Mouse (Mus musculus): ENCODE results near the gene Rilpl1.
"Not testable (repeated sequence)": the region's sequence is repeated elsewhere in the genome, so short reads cannot be mapped to it uniquely, and the experiment has no call there.

Gene Rilpl1

GRCm38 (mm10) chr5:124493455-124493854, 37.7 kb downstream of the Rilpl1 start:
- DNase-seq (ENCODE audit: low read depth, low spot score) = no peak

DNA sequence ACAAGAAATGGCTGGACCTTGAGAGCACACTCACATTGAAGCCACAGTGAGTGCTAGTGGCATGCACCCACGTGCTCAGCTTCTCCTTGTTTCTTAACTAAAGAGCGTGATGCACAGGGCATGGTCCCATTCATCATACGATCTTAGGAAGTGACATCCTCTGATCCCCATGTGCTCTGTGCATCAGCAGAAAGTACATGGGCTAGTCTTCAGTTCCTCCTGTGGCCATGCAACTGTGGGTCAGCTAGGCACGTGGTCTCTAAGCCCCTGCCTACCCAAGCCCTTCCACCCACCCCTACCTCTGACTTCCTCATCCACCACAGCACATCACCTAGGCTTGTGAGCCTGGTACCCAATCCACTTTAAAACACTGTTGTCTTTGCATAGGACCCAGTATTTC, 38.6 kb downstream of the Rilpl1 start:
- no peak for DNase-seq (ENCODE audit: low read depth, low spot score)

GRCm38 (mm10) chr5:124491732-124492131, 39.5 kb downstream of the Rilpl1 start:
- DNase-seq (ENCODE audit: low read depth, low spot score) = no peak

DNA sequence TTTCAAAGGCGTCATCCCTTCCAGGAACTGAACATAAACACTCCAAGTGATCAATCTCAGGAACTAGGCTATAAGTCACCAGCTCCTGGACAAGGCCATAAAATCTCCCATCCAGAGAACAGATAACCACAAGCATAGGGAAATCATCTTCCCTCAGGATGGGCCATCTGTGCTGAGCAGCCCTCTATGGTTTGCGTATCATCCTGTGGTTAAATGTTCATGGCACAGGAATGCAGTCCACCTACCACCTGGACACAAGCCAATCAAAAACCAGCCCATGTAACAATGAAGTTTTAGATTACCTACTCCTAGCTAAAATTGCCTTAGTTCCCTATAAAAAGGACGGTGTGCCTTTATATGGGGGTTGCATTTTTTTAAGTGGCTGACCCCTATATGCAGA, 42.3 kb downstream of the Rilpl1 start:
- no peak for DNase-seq (ENCODE audit: low read depth, low spot score)

DNA sequence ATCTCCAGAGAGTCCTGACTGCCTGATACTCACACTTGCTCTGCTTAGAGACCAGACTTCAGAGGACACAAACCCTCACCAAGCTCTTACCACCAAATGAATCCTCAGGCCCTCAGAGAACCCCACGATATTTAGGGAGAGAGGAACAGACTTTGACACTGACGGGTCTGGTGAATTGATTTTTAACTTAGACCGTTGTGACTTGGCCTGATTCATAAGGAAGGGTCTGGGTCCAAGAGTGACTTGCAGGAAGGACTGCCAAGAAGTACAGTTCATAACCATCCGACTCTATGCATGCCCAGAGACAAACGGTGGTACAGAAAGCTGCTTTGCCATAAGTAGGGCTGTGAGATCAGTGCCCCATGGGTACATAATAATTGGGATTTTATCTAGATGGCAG, 45.5 kb downstream of the Rilpl1 start:
- no peak for DNase-seq (ENCODE audit: low read depth, low spot score)

DNA sequence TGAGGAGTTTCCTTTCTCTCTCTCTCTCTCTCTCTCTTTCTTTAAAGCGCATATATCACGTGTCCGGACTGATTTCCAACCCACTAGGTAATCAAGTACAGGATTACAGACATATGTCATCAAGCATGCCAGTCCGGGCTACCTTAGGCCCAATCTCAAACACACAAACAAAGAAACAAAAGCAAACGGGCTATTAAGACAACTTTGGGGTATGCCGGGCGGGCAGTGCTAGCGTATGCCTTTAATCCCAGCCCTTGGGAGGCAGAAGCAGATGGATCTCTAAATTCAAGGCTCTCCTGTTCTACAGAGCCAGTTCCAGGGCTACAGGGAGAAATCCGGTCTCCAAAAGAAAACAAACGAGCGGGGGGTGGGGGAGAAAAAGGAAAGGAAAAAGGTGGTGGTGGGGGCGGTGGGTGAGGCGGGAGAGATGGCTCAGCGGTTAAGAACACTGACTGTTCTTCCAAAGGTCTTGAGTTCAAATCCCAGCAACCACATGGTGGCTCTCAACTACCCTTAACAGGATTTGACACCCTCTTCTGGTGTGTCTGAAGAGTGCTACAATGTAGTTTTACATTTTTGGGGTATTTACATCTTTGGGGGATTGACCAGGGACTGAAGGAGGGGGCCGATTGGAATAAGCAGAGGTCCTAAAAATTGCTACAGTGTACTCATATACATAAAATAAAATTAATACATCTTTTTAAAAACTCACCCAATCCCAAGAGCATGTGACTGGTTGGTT, 47.4 kb downstream of the Rilpl1 start:
- no peak for DNase-seq (ENCODE audit: low read depth, low spot score)

DNA sequence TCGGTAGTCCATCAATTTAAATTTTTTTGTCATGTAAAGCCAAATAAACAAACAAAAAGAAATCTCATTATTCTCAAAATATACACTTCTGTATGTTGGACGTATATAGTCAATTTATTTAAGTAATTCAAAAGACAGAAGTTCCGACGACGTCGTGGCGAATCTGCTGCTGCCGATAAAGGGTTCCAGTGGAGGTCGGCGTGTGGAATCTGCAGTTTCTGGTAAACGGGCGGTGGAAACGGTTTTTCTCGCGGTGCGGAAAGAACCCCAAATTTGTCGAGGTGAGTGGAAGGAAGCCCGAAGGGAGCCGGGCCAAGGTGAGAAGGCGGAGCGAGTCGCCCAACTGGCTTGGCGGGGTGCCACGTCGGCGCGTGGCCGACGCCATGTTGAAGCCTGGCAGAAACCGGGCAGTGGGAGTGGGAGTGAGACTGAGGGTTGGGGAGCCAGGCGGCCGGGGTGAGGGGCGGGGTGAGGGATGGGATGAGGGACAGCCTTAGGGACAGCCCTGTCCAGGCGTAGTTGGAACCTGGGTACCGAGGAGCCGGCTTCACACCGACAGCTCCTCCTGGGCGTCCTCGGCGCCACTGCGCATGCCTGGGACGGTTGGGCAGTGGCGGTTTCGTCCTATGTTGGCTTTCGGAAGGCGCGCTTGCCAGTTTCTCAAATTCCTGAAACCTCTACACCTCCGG, 48.1 kb downstream of the Rilpl1 start, which contains the start of gene Snrnp35:
Gene Snrnp35 (plus strand): TSS at position 169 of the 689 bp plus-strand sequence.
- peak; percentile 91 for DNase-seq (ENCODE audit: low read depth, low spot score)

GRCm38 (mm10) chr5:124482436-124482965, 48.7 kb downstream of the Rilpl1 start:
- no peak for DNase-seq (ENCODE audit: low read depth, low spot score)

DNA sequence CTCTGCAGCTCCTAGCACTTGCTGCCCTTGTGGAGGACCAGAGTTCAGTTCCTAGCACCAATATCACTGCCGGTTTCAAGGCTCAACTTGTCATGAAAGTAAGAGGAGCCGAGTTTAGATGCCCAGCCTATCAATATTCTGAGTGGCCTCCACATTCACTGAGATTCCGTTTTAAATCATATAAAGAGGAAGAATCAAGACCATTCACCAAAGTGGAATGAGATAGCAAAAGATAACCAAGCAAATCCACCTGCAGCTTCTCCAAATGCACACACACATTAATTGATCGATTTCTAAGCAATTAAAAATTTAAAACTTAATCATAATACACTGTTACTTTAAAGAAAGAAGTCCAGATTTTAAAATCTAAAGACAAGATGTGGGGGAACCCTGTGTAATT, 49.5 kb downstream of the Rilpl1 start:
- DNase-seq (ENCODE audit: low read depth, low spot score) = no peak

DNA sequence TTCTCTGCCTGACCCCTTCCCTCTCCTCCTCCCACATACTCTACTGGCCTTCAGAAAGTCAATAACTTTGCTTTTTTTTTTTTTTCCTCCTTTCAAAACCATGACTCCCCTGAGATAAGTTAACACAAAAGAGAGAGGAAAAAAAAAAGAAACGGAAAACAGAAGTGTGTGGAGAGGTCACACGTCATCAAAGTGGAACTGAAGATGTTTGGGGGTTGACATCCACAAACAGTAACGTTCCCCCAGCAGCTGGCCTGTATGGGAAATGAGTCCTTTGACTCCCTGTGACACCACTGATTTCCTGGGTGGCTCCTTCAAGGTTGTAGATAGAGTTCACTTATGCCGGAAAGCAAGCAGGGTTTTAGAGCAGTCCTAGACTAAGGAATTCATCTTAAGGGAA, 51.1 kb downstream of the Rilpl1 start:
- no peak for DNase-seq (ENCODE audit: low read depth, low spot score)

DNA sequence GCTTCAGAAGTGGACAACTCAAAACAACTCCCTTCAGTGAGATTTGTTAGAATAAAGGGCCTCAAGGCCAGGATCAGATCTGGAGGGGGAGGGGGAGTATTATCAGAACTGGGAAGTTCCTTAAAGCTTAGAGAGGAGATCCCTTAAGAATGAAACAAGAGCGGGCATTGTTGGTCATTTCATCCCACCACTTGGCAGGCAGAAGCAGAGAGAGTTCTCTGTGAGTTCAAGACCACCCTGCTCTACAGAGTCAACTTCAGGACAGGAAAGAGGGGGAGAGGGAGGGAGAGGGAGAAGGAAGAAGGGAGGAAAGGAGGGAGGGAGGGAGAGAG, 52.4 kb downstream of the Rilpl1 start:
- DNase-seq (ENCODE audit: low read depth, low spot score) = no peak

GRCm38 (mm10) chr5:124470591-124471171, 60.5 kb downstream of the Rilpl1 start:
- DNase-seq (ENCODE audit: low read depth, low spot score) = no peak

- no peak for DNase-seq (ENCODE audit: low read depth, low spot score)
These were observed 61.7 kb downstream of the Rilpl1 start for GRCm38 (mm10) chr5:124469486-124469885.

DNA sequence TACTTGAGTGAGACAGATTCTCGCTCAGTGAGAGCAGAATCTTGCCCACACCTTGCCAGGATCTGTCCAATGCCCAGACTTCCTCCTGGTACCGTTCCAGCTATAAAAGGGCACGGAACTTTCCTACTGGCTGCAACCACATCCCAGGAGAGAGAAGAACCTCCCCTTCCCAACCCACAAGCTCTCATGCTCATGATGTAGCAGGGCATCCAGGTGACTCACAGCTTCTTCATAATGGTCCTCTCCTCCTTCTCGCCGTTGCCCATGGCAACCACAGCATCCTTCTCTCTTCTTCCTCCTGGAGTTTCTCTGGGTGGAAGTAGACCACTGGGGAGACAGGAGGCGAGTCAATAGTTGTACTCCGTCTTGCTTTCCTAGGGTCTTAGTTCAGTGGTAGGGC, 62.8 kb downstream of the Rilpl1 start:
- DNase-seq (ENCODE audit: low read depth, low spot score) = no peak

DNA sequence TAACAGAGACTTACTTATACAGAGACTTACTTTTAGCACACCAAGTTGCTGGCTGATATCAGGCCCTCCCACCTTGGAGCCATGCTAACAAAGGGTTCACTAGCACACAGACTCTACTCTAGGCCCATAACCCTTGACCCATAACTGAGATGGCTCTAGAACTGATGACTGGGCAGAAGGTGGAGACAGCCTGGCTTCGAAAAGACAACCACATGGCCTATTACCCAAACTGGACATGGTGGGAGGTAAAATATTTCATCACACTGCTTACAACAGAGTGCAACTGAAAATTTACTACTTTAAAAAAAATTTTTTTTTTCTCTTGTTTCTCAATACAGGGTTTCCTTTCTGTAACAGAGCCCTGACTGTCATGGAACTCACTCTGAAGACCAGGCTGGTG, 63.4 kb downstream of the Rilpl1 start:
- no peak for DNase-seq (ENCODE audit: low read depth, low spot score)

- DNase-seq (ENCODE audit: low read depth, low spot score) = no peak
These were observed 66.3 kb downstream of the Rilpl1 start for GRCm38 (mm10) chr5:124464905-124465304.

- DNase-seq (ENCODE audit: low read depth, low spot score) = no peak
These were observed 67.7 kb downstream of the Rilpl1 start for GRCm38 (mm10) chr5:124463462-124463861.

GRCm38 (mm10) chr5:124462297-124463025, 68.7 kb downstream of the Rilpl1 start:
- DNase-seq (ENCODE audit: low read depth, low spot score) = no peak

DNA sequence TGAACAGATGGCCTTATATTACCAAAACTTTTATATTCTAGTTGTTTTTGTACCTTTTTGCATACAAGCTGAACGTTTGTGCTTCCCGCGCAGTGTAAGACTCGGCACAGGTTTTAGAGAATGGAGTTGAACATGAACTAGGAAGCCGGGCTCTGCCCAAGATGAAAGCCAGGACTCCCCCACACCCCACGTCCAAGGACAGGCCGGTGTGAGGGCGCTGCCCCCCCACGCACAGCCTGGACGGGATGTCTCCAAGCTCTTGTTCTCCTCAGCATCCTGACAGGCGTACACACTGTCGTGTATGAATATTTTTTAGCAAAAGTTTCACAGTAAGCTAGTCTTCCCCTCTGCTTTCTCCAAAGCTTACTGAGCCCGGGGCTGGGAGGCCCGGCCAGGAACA, 70.3 kb downstream of the Rilpl1 start:
- DNase-seq (ENCODE audit: low read depth, low spot score) = not testable (repeated sequence)

- no peak for DNase-seq (ENCODE audit: low read depth, low spot score)
These were observed 74.4 kb downstream of the Rilpl1 start for GRCm38 (mm10) chr5:124456762-124457161.

- no peak for DNase-seq (ENCODE audit: low read depth, low spot score)
These were observed 77.1 kb downstream of the Rilpl1 start for GRCm38 (mm10) chr5:124454082-124454419.
